Mouse (Mus musculus) small intestine, adult 2 months (tissue): ENCODE data around the gene Sgpp1.

ENCODE experiments used
- CTCF ChIP-seq: fragments of 200-500 bp; IDR thresholded peaks from 2 replicates; pipeline ENCODE4 v1.5.1; 2012; ENCODE audit warnings: low read depth, mild to moderate bottlenecking, control low read depth, inconsistent platforms, low read length, moderate library complexity, mixed read lengths; ENCODE audit not compliant: insufficient replicate concordance, insufficient read length; ENCODE audit errors: extremely low read depth
- POLR2A ChIP-seq: fragments of 200-500 bp; IDR thresholded peaks from 2 replicates; pipeline ENCODE4 v1.6.1; 2012; ENCODE audit warnings: low read depth, mild to moderate bottlenecking, control low read depth, inconsistent platforms, low read length, moderate library complexity

- TF ChIP-seq POLR2A (no peak), CTCF (no peak)
Measured at GRCm38 (mm10) chr12:75726349-75726861, 9.1 kb downstream of the Sgpp1 start.
